Mouse (Mus musculus) liver, embryonic 14.5 days (tissue): ENCODE results near the gene Gm49366.

Experiments
- CTCF ChIP-seq: IDR thresholded peaks from 2 replicates; pipeline ENCODE4 v1.5.1; 2016; ENCODE audit warnings: antibody characterized with exemption, low read depth, control low read depth
- EP300 ChIP-seq: IDR thresholded peaks from 2 replicates; pipeline ENCODE4 v1.6.1; 2016; ENCODE audit warnings: antibody characterized with exemption, low read depth

- TF ChIP-seq CTCF, result no peak
- TF ChIP-seq EP300, result no peak
Observed at GRCm38 (mm10) chr12:84107012-84107411, 68.3 kb downstream of the Gm49366 start.
